Mouse (Mus musculus): ENCODE results near the gene Xylt1. TPM values are rescaled to one million over a fixed set of nuclear protein-coding genes. Genes with fewer than 3 reads are reported as not detected.

Xylt1 gene
- polyA plus RNA-seq, 1 experiment from 2014 or later = 3.0 TPM

GRCm38 (mm10) chr7:117474302-117474701 lies 93.5 kb downstream of the Xylt1 start:
- DNase-seq (no peak), ATAC-seq (ENCODE audit: low FRiP score, low TSS enrichment) (no peak)
- H3K4me2 ChIP-seq (ENCODE audit: low read length) = no peak overlapping the region
- no peaks in the 10 kb centered on the region for H3K27me3 ChIP-seq (ENCODE audit: control insufficient read depth, insufficient read depth, low read length)
- no peaks in the 10 kb centered on the region for H3K36me3 ChIP-seq (ENCODE audit: control insufficient read depth, insufficient read depth, low read length)
- WGBS = 7% methylated on average over 2 of the region's 2 CpGs
- no peak overlapping the region for H3K9ac ChIP-seq (replicated peaks; ENCODE audit: low read length)
- H3K4me3 ChIP-seq (replicated peaks; ENCODE audit: low read depth, low read length) = no peak overlapping the region
- H3K27ac ChIP-seq (replicated peaks; ENCODE audit: low read depth, low read length) = no peak overlapping the region
- H3K9me3 ChIP-seq (ENCODE audit: control insufficient read depth, low read length) = no peaks in the 10 kb centered on the region
- peaks cover 22% of the 10 kb centered on the region for H3K4me1 ChIP-seq (ENCODE audit: control insufficient read depth, insufficient read depth, low read length)

GRCm38 (mm10) chr7:117475106-117475505 lies 94.3 kb downstream of the Xylt1 start:
- no peak for ATAC-seq (ENCODE audit: low FRiP score, low TSS enrichment)
- no peak overlapping the region for H3K27ac ChIP-seq (replicated peaks; ENCODE audit: low read depth, low read length)
- no peaks in the 10 kb centered on the region for H3K27me3 ChIP-seq (ENCODE audit: control insufficient read depth, insufficient read depth, low read length)
- H3K4me2 ChIP-seq (ENCODE audit: low read length) = no peak overlapping the region
- 61% methylated on average over 4 of the region's 4 CpGs for WGBS
- no peak for DNase-seq
- H3K4me3 ChIP-seq (replicated peaks; ENCODE audit: low read depth, low read length) = no peak overlapping the region
- H3K9me3 ChIP-seq (ENCODE audit: control insufficient read depth, low read length) = no peaks in the 10 kb centered on the region
- no peaks in the 10 kb centered on the region for H3K36me3 ChIP-seq (ENCODE audit: control insufficient read depth, insufficient read depth, low read length)
- H3K4me1 ChIP-seq (ENCODE audit: control insufficient read depth, insufficient read depth, low read length) = peaks cover 22% of the 10 kb centered on the region
- H3K9ac ChIP-seq (replicated peaks; ENCODE audit: low read length) = no peak overlapping the region

DNA sequence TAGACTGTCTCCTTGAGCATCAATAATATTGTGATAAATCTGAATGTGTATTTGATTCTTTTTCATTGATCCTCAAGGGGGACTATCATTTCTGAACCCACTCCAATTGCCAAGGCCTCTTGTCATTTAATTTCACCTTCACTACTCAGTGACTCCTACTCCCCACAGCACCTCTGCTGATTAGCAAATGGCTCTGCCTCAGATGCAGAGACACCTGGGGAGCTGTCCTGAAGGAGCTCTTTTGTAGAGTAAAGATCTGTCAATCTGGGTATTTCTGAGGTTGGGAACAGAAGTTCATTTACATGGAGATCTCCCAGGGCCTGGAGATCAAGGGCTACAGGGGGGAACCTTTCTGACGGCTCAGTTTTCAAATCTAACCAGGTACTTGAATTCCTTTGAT lies 98.2 kb downstream of the Xylt1 start:
- no peaks in the 10 kb centered on the region for H3K36me3 ChIP-seq (ENCODE audit: control insufficient read depth, insufficient read depth, low read length)
- no peaks in the 10 kb centered on the region for H3K9me3 ChIP-seq (ENCODE audit: control insufficient read depth, low read length)
- no peak overlapping the region for H3K4me2 ChIP-seq (ENCODE audit: low read length)
- no peak overlapping the region for H3K9ac ChIP-seq (replicated peaks; ENCODE audit: low read length)
- peak; percentile 40 for DNase-seq
- H3K27me3 ChIP-seq (ENCODE audit: control insufficient read depth, insufficient read depth, low read length) = no peaks in the 10 kb centered on the region
- H3K4me3 ChIP-seq (replicated peaks; ENCODE audit: low read depth, low read length) = no peak overlapping the region
- peaks cover 3% of the 10 kb centered on the region; the same call in 1 of the 2 replicates for H3K4me1 ChIP-seq (ENCODE audit: control insufficient read depth, insufficient read depth, low read length)
- no peak for ATAC-seq (ENCODE audit: low FRiP score, low TSS enrichment)
- no peak overlapping the region for H3K27ac ChIP-seq (replicated peaks; ENCODE audit: low read depth, low read length)
- WGBS = 6% methylated on average over 1 of the region's 1 CpGs

- WGBS = 82% methylated on average over 5 of the region's 5 CpGs
- H3K36me3 ChIP-seq (ENCODE audit: control insufficient read depth, insufficient read depth, low read length) = no peaks in the 10 kb centered on the region
- no peak overlapping the region for H3K27ac ChIP-seq (replicated peaks; ENCODE audit: low read depth, low read length)
- no peaks in the 10 kb centered on the region for H3K27me3 ChIP-seq (ENCODE audit: control insufficient read depth, insufficient read depth, low read length)
- no peak overlapping the region for H3K9ac ChIP-seq (replicated peaks; ENCODE audit: low read length)
- DNase-seq = no peak
- no peak for ATAC-seq (ENCODE audit: low FRiP score, low TSS enrichment)
- H3K9me3 ChIP-seq (ENCODE audit: control insufficient read depth, low read length) = no peaks in the 10 kb centered on the region
- no peak overlapping the region for H3K4me3 ChIP-seq (replicated peaks; ENCODE audit: low read depth, low read length)
- peaks cover 3% of the 10 kb centered on the region; the same call in 1 of the 2 replicates for H3K4me1 ChIP-seq (ENCODE audit: control insufficient read depth, insufficient read depth, low read length)
- no peak overlapping the region for H3K4me2 ChIP-seq (ENCODE audit: low read length)
Observed at GRCm38 (mm10) chr7:117480831-117481230, 100.1 kb downstream of the Xylt1 start.

GRCm38 (mm10) chr7:117481404-117481803 lies 100.6 kb downstream of the Xylt1 start:
- H3K36me3 ChIP-seq (ENCODE audit: control insufficient read depth, insufficient read depth, low read length) = no peaks in the 10 kb centered on the region
- H3K4me2 ChIP-seq (ENCODE audit: low read length) = no peak overlapping the region
- no peaks in the 10 kb centered on the region for H3K27me3 ChIP-seq (ENCODE audit: control insufficient read depth, insufficient read depth, low read length)
- H3K4me1 ChIP-seq (ENCODE audit: control insufficient read depth, insufficient read depth, low read length) = peaks cover 3% of the 10 kb centered on the region; the same call in 1 of the 2 replicates
- DNase-seq = no peak
- no peak for ATAC-seq (ENCODE audit: low FRiP score, low TSS enrichment)
- no peaks in the 10 kb centered on the region for H3K9me3 ChIP-seq (ENCODE audit: control insufficient read depth, low read length)
- no peak overlapping the region for H3K27ac ChIP-seq (replicated peaks; ENCODE audit: low read depth, low read length)
- WGBS = over 99% methylated on average over 3 of the region's 3 CpGs
- no peak overlapping the region for H3K4me3 ChIP-seq (replicated peaks; ENCODE audit: low read depth, low read length)
- H3K9ac ChIP-seq (replicated peaks; ENCODE audit: low read length) = no peak overlapping the region

DNA sequence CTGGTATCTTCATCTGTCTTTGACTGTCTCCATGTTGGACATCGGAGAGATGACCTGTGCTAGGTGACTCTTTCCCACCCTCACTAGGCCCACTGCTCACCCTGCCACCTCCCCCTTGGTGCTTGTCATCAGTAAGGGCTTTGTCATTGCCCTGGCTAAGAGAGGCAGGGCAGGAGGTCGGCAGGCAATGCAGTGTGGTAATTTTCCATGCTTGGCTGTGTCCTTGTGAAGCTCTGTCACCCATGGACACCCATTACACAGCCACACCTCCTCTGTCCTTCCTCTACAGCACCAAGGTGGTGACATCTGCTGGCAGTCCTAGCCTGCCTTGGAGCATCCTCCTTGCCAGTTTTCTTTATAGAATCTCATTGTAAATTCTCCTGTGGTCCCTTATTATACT lies 101.9 kb downstream of the Xylt1 start:
- DNase-seq (no peak), ATAC-seq (ENCODE audit: low FRiP score, low TSS enrichment) (no peak)
- H3K27ac ChIP-seq (replicated peaks; ENCODE audit: low read depth, low read length) = no peak overlapping the region
- H3K4me1 ChIP-seq (ENCODE audit: control insufficient read depth, insufficient read depth, low read length) = peaks cover 3% of the 10 kb centered on the region; the same call in 1 of the 2 replicates
- no peaks in the 10 kb centered on the region for H3K27me3 ChIP-seq (ENCODE audit: control insufficient read depth, insufficient read depth, low read length)
- no peaks in the 10 kb centered on the region for H3K9me3 ChIP-seq (ENCODE audit: control insufficient read depth, low read length)
- no peak overlapping the region for H3K4me2 ChIP-seq (ENCODE audit: low read length)
- H3K9ac ChIP-seq (replicated peaks; ENCODE audit: low read length) = no peak overlapping the region
- H3K4me3 ChIP-seq (replicated peaks; ENCODE audit: low read depth, low read length) = no peak overlapping the region
- H3K36me3 ChIP-seq (ENCODE audit: control insufficient read depth, insufficient read depth, low read length) = no peaks in the 10 kb centered on the region
- 72% methylated on average over 2 of the region's 2 CpGs for WGBS

GRCm38 (mm10) chr7:117484589-117484988 lies 103.8 kb downstream of the Xylt1 start:
- ATAC-seq (ENCODE audit: low FRiP score, low TSS enrichment) = no peak
- H3K4me3 ChIP-seq (replicated peaks; ENCODE audit: low read depth, low read length) = no peak overlapping the region
- 65% methylated on average over 2 of the region's 2 CpGs for WGBS
- DNase-seq = no peak
- H3K4me1 ChIP-seq (ENCODE audit: control insufficient read depth, insufficient read depth, low read length) = no peaks in the 10 kb centered on the region; the same call in 1 of the 2 replicates
- H3K4me2 ChIP-seq (ENCODE audit: low read length) = no peak overlapping the region
- no peak overlapping the region for H3K27ac ChIP-seq (replicated peaks; ENCODE audit: low read depth, low read length)
- no peaks in the 10 kb centered on the region for H3K9me3 ChIP-seq (ENCODE audit: control insufficient read depth, low read length)
- H3K9ac ChIP-seq (replicated peaks; ENCODE audit: low read length) = no peak overlapping the region
- H3K36me3 ChIP-seq (ENCODE audit: control insufficient read depth, insufficient read depth, low read length) = no peaks in the 10 kb centered on the region
- no peaks in the 10 kb centered on the region for H3K27me3 ChIP-seq (ENCODE audit: control insufficient read depth, insufficient read depth, low read length)

DNA sequence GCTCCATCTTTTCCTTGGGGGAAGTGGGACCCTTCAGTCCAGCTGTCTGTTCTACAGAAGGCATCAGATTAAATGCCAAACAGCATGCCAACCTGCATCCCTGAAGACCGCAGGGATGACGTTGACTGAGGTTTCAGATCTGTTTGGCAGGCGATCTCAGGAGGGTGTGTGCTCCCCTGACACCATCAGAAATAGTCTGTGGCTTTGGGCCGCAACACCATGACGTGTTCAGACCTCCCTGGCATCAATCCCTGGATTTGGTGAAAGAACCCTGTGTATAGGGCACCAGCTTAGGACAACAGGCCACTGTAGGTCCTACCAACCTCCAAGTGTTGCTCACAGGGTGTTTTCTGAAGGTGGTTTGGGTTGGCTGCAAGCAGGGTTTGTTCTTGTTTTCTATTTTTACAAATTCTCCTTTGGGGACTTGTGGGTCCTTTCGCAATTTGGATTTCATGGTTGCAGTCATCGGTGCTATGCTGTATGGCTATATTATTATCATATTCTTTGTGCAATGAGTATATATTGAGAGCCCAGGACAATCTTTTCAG lies 104.3 kb downstream of the Xylt1 start:
- H3K9ac ChIP-seq (replicated peaks; ENCODE audit: low read length) = no peak overlapping the region
- H3K4me1 ChIP-seq (ENCODE audit: control insufficient read depth, insufficient read depth, low read length) = no peaks in the 10 kb centered on the region; the same call in 1 of the 2 replicates
- WGBS = 89% methylated on average over 7 of the region's 7 CpGs
- H3K27me3 ChIP-seq (ENCODE audit: control insufficient read depth, insufficient read depth, low read length) = no peaks in the 10 kb centered on the region
- no peak overlapping the region for H3K4me3 ChIP-seq (replicated peaks; ENCODE audit: low read depth, low read length)
- no peaks in the 10 kb centered on the region for H3K9me3 ChIP-seq (ENCODE audit: control insufficient read depth, low read length)
- no peak for ATAC-seq (ENCODE audit: low FRiP score, low TSS enrichment)
- H3K27ac ChIP-seq (replicated peaks; ENCODE audit: low read depth, low read length) = no peak overlapping the region
- no peak for DNase-seq
- no peaks in the 10 kb centered on the region for H3K36me3 ChIP-seq (ENCODE audit: control insufficient read depth, insufficient read depth, low read length)
- H3K4me2 ChIP-seq (ENCODE audit: low read length) = no peak overlapping the region

GRCm38 (mm10) chr7:117486425-117487172 lies 105.8 kb downstream of the Xylt1 start:
- Histone ChIP-seq H3K27ac (replicated peaks; ENCODE audit: low read depth, low read length) (no peak overlapping the region), H3K36me3 (ENCODE audit: control insufficient read depth, insufficient read depth, low read length) (no peaks in the 10 kb centered on the region), H3K4me1 (ENCODE audit: control insufficient read depth, insufficient read depth, low read length) (no peaks in the 10 kb centered on the region), H3K4me2 (ENCODE audit: low read length) (no peak overlapping the region), H3K27me3 (ENCODE audit: control insufficient read depth, insufficient read depth, low read length) (no peaks in the 10 kb centered on the region), H3K4me3 (replicated peaks; ENCODE audit: low read depth, low read length) (no peak overlapping the region), H3K9me3 (ENCODE audit: control insufficient read depth, low read length) (no peaks in the 10 kb centered on the region), H3K9ac (replicated peaks; ENCODE audit: low read length) (no peak overlapping the region)
- 88% methylated on average over 7 of the region's 7 CpGs for WGBS
- ATAC-seq (ENCODE audit: low FRiP score, low TSS enrichment) (no peak), DNase-seq (no peak)

Measured in midbrain, embryonic 14.5 days (tissue).